Mouse (Mus musculus): ENCODE results near the gene Esr2.

The Esr2 gene

DNA sequence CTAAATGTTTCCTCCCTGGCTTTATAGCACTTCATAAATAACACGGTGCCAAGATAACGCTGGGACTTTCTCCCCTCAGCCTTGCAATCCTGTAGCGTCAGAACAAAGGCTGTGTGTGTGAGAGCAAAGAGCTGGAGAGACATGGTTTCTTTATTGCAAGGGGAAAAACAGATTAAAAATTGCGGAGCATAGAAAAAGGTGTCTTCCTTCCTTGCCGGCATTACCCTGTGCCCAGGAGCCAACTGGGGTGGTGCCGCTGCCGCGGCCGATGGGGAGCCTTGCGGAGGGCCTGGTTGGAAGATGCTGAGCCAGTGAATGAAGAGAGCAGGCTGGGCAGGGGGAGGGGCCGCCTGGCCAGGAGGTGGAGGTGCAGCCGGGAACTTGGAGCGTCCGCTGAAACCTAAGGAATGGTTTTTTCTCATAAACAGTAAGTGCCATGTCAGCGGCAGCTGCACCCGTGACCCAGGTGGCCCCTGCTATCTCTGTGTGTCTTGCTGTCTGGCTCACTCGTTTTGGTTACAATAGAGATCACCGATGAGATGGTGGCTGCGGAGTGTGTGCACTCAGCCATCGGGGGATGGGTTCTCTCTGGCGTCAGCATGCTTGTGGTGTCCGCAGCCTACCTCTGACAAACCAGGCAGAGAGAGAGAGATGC lies 95.4 kb downstream of the Esr2 start:
- no peak for DNase-seq

- DNase-seq: no peak
Observed at GRCm38 (mm10) chr12:76080876-76081556, 96.0 kb downstream of the Esr2 start.

- DNase-seq: no peak
Observed at GRCm38 (mm10) chr12:76073981-76074380, 103.1 kb downstream of the Esr2 start.

DNA sequence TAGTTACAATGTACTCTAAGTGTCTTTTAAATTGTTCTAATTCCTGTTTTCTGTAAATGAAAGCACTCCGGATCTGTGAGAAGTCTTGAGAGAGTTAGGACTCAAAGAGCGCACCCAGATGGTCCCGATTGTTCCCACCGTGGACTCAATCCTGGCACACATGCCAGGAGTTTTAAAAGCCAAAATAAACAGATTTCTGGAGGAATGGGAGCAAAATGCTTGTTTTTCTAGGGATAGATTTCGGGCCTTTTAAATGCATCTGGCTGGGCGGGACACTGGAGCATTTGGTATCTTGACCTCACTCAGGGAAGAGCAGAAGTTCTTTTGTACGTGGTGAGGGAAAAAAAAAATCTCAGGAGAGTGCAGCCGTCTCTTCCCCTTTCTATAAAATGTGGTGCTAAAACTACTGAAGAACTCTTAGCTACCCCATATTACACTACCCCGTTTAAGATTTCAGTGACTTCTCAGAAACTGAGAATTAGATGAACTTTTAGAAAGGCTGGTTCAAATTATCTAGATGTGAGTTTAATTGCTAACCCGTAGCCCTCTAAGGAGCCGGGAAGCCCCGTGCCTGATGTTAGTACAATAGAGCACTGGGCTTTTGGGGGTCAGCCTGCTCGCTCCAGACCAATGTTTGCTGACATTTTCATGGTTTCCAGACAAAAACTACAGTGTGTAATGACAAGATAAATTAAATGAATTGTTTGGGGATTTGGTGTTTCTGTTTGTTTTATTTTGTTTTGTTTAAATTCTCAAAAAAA lies 103.8 kb downstream of the Esr2 start:
- DNase-seq: no peak

DNA sequence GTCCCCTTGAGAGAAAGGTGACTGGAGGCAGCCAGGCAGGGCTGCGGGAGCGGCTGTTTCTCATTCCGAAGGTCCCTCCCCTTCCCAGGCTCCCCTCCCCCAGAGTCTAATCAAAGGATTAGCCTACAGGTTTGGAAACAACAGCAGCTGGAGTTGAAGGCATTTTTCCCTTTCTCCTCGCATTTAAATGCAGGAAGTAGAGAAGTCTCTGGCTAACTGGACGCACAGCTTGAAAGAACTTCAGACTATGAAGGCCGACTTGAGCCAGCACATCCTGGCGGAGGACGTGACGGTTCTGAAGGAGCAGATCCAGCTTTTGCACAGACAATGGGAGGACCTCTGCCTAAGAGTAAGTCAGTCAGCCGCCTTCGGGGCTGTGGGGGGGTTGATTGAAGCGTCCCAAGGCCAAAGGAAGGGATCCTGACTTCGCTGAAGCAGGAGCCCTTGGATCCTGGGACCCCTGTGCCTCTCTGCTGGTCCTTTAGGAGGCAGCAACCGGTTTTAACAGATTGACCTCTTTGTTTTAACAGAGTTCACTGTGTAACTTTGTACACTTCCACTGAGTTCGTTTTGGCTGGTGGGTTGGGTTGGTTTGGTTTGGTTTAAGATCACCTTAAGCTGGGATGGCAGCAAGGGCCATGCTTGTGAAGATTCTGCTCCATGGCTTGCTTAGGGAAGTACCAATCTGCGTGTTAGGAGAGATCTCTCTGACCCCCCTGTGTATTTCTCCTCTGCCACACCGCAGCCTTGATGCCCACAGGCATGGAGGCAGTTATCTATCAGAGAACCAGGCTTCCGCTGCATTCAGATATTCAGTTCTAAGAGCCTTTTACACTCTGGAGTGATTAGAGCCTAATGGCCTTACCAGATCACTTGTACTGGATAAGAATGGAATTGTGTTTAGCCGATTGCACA lies 104.9 kb downstream of the Esr2 start:
- no peak for DNase-seq

Measured in thymus, postnatal 25 days (tissue).